In the genomic region with DNA sequence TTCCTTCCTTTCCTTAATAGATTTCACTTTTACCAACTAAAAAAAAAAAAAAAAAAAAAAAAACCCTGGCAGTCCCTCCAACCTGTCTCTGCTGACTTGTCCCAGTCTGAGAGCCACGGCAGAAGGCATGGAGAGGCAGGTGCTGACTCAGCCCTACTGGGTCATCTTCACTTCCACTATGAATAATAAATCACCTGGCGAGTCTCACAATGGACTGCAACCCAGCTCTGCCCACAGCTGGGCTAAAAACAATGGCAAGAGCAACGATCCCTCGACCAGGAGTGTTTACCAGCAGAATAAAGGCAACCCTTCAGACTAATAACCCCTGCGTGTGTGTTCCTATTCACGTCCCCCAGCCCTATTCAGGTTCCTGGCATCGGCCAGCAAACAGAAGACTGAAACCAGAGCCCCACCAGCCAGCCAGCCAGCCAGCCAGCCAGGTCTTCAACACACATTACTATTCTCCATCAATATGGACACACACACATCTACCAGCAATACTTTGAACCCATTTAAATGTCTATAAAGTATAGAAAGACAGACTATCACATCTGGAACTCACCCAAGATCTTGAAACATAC, we compare ENCODE assay signal across 13 mouse cellular contexts. TPM values are rescaled to one million over a fixed set of nuclear protein-coding genes. Genes with fewer than 3 reads are reported as not detected.
DNase-seq lines count a peak whose midpoint lies in the region; ATAC-seq and TF ChIP-seq lines count a peak whose summit lies in the region.
"Had no signal": no experiment of that assay in that cellular context is flagged by ENCODE, and none has a peak within 500 bp of the region (broad histone marks: within the 10 kb centered on the region; RNA-seq: fewer than 3 reads in every experiment).

No protein-coding gene starts in this region.

- 12% methylated on average over 7 of the region's 7 CpGs for WGBS in forebrain, embryonic 11.5 days
- WGBS in forebrain, embryonic 16.5 days: 7% methylated on average over 7 of the region's 7 CpGs
- 40% methylated on average over 7 of the region's 7 CpGs for WGBS in kidney, adult 2 months
- WGBS in neural tube, embryonic 12.5 days: 14% methylated on average over 7 of the region's 7 CpGs
- 46% methylated on average over 7 of the region's 7 CpGs for WGBS in embryonic facial prominence, embryonic 10.5 days

- no peak for ATAC-seq in forebrain, embryonic 11.5 days (replicated peaks; ENCODE audit: low FRiP score)
- ATAC-seq in forebrain, embryonic 16.5 days: no peak
- ATAC-seq in neural tube, embryonic 12.5 days (ENCODE audit: low FRiP score, low read depth): peak; percentile 13; the same call in 1 of the 2 replicates

- H3K4me1 ChIP-seq in forebrain, embryonic 11.5 days (replicated peaks; ENCODE audit: control insufficient read depth, insufficient read depth, low read length): peaks cover 36% of the 10 kb centered on the region
- peaks cover 48% of the 10 kb centered on the region for H3K4me1 ChIP-seq in forebrain, embryonic 16.5 days (replicated peaks; ENCODE audit: control insufficient read depth, insufficient read depth, low read length)
- peaks cover 32% of the 10 kb centered on the region for H3K4me1 ChIP-seq in kidney, adult 2 months (ENCODE audit: control insufficient read depth, insufficient read depth, low read length)
- H3K4me1 ChIP-seq in neural tube, embryonic 12.5 days: peaks cover 47% of the 10 kb centered on the region
- H3K4me1 ChIP-seq in embryonic facial prominence, embryonic 10.5 days: peaks cover 61% of the 10 kb centered on the region

- H3K4me2 ChIP-seq in forebrain, embryonic 11.5 days (ENCODE audit: low read depth, low read length, severe bottlenecking): no peak overlapping the region
- H3K4me2 ChIP-seq in forebrain, embryonic 16.5 days (ENCODE audit: low read length): no peak overlapping the region
- H3K4me2 ChIP-seq in neural tube, embryonic 12.5 days (replicated peaks): no peak overlapping the region; the same call in 1 of the 2 replicates

- TF ChIP-seq POLR2A in kidney, adult 2 months (IDR thresholded peaks at IDR 0.05; ENCODE audit: low read depth, low read length): no peak

- peak overlapping the region; percentile 3; the same call in 1 of the 2 replicates for H3K27ac ChIP-seq in forebrain, embryonic 11.5 days (ENCODE audit: low read depth, low read length)
- no peak overlapping the region for H3K27ac ChIP-seq in forebrain, embryonic 16.5 days (ENCODE audit: low read length)
- no peak overlapping the region for H3K27ac ChIP-seq in kidney, adult 2 months (ENCODE audit: insufficient read depth, low read depth, low read length)
- no peak overlapping the region for H3K27ac ChIP-seq in neural tube, embryonic 12.5 days
- no peak overlapping the region for H3K27ac ChIP-seq in embryonic facial prominence, embryonic 10.5 days (replicated peaks)
- H3K27ac ChIP-seq: macrophage; stomach, postnatal 0 days had no signal

- H3K27me3 ChIP-seq in forebrain, embryonic 11.5 days (ENCODE audit: control insufficient read depth, insufficient read depth, low read length): no peaks in the 10 kb centered on the region
- no peaks in the 10 kb centered on the region for H3K27me3 ChIP-seq in forebrain, embryonic 16.5 days (replicated peaks; ENCODE audit: control insufficient read depth, insufficient read depth, low read length)
- H3K27me3 ChIP-seq in kidney, adult 2 months (replicated peaks; ENCODE audit: control insufficient read depth, insufficient read depth, low read length): no peaks in the 10 kb centered on the region
- no peaks in the 10 kb centered on the region for H3K27me3 ChIP-seq in neural tube, embryonic 12.5 days (replicated peaks)
- H3K27me3 ChIP-seq in embryonic facial prominence, embryonic 10.5 days (replicated peaks; ENCODE audit: low read depth, poor library complexity, severe bottlenecking): no peaks in the 10 kb centered on the region
- H3K27me3 ChIP-seq: CH12.LX had no signal

- TF ChIP-seq CTCF in kidney, adult 2 months (conservative IDR thresholded peaks at IDR 0.05; ENCODE audit: insufficient read depth, insufficient read length, low read depth, low read length): no peak

- H3K36me3 ChIP-seq in forebrain, embryonic 11.5 days (ENCODE audit: control insufficient read depth, insufficient read depth, low read length): no peaks in the 10 kb centered on the region
- H3K36me3 ChIP-seq in forebrain, embryonic 16.5 days (ENCODE audit: control insufficient read depth, insufficient read depth): no peaks in the 10 kb centered on the region
- H3K36me3 ChIP-seq in kidney, adult 2 months (ENCODE audit: control insufficient read depth, insufficient read depth, low read length): no peaks in the 10 kb centered on the region
- H3K36me3 ChIP-seq in neural tube, embryonic 12.5 days: no peaks in the 10 kb centered on the region
- no peaks in the 10 kb centered on the region for H3K36me3 ChIP-seq in embryonic facial prominence, embryonic 10.5 days (replicated peaks)

- no peaks in the 10 kb centered on the region for H3K9me3 ChIP-seq in forebrain, embryonic 11.5 days (ENCODE audit: control insufficient read depth, low read length)
- H3K9me3 ChIP-seq in forebrain, embryonic 16.5 days (ENCODE audit: control insufficient read depth, low read length): no peaks in the 10 kb centered on the region
- H3K9me3 ChIP-seq in neural tube, embryonic 12.5 days: no peaks in the 10 kb centered on the region
- H3K9me3 ChIP-seq in embryonic facial prominence, embryonic 10.5 days: no peaks in the 10 kb centered on the region

- DNase-seq in forebrain, embryonic 11.5 days (ENCODE audit: low spot score): no peak
- DNase-seq in kidney, adult 2 months: peak; percentile 77
- DNase-seq in kidney, adult 18-20 months: no peak
- DNase-seq in cerebellum, postnatal 36 days: peak; percentile 25 to 40
- no peak for DNase-seq in spleen, adult 12 weeks (ENCODE audit: low spot score)
- DNase-seq in embryonic facial prominence, embryonic 10.5 days (ENCODE audit: low spot score): no peak
- DNase-seq: left cerebral cortex, postnatal 4 days; retina, postnatal 1 day had no signal

- H3K9ac ChIP-seq in forebrain, embryonic 11.5 days (ENCODE audit: low read length): no peak overlapping the region
- H3K9ac ChIP-seq in forebrain, embryonic 16.5 days (replicated peaks; ENCODE audit: low read depth, low read length): no peak overlapping the region
- H3K9ac ChIP-seq in neural tube, embryonic 12.5 days: no peak overlapping the region

- no peak overlapping the region for H3K4me3 ChIP-seq in forebrain, embryonic 11.5 days (ENCODE audit: low read depth, low read length)
- no peak overlapping the region for H3K4me3 ChIP-seq in forebrain, embryonic 16.5 days (replicated peaks; ENCODE audit: low read length)
- no peak overlapping the region for H3K4me3 ChIP-seq in kidney, adult 2 months (ENCODE audit: insufficient read depth, low read depth, low read length)
- no peak overlapping the region for H3K4me3 ChIP-seq in neural tube, embryonic 12.5 days
- H3K4me3 ChIP-seq in embryonic facial prominence, embryonic 10.5 days: no peak overlapping the region

RNA-seq across cellular contexts. Expression of a gene that starts 37.0 kb away (rescaled TPM):
- 5.1 and 5.9 TPM in 2 replicates for polyA plus RNA-seq in forebrain, embryonic 11.5 days (2014; fragmentation: Nextera tagmentation; extraction: Ambion mirVana)
- polyA plus RNA-seq in forebrain, embryonic 16.5 days (2015; fragmentation: Nextera tagmentation; extraction: Ambion mirVana): 7.4 and 9.8 TPM in 2 replicates
- polyA plus RNA-seq in kidney, adult 2 months (2012; rRNA removed): 5.6 and 6.3 TPM in 2 replicates
- polyA plus RNA-seq in neural tube, embryonic 12.5 days (2016; fragmentation: Nextera tagmentation; extraction: Ambion mirVana): 4.6 and 5.3 TPM in 2 replicates
- 3.7 and 4.3 TPM in 2 replicates for polyA plus RNA-seq in embryonic facial prominence, embryonic 10.5 days (2016; fragmentation: Nextera tagmentation; extraction: Ambion mirVana)

RNA-seq across cellular contexts. Expression of a gene that starts 37.1 kb away (rescaled TPM):
- 4.9 and 7.5 TPM in 2 replicates for polyA plus RNA-seq in forebrain, embryonic 11.5 days (2014; fragmentation: Nextera tagmentation; extraction: Ambion mirVana)
- 11.7 and 16.8 TPM in 2 replicates for polyA plus RNA-seq in forebrain, embryonic 16.5 days (2015; fragmentation: Nextera tagmentation; extraction: Ambion mirVana)
- 14.0 and 15.5 TPM in 2 replicates for polyA plus RNA-seq in kidney, adult 2 months (2012; rRNA removed)
- 9.2 and 11.1 TPM in 2 replicates for polyA plus RNA-seq in neural tube, embryonic 12.5 days (2016; fragmentation: Nextera tagmentation; extraction: Ambion mirVana)
- polyA plus RNA-seq in embryonic facial prominence, embryonic 10.5 days (2016; fragmentation: Nextera tagmentation; extraction: Ambion mirVana): 4.6 and 6.3 TPM in 2 replicates

Comparison
In these comparisons a context has a peak if more than half of its experiments do, and no peak if none do; other contexts are left out.
1. DNase-seq: peak in kidney, adult 2 months (single experiment) and cerebellum, postnatal 36 days (2 of 2); none in forebrain, embryonic 11.5 days (single experiment), kidney, adult 18-20 months (single experiment), spleen, adult 12 weeks (single experiment) and embryonic facial prominence, embryonic 10.5 days (single experiment).